Mouse (Mus musculus): Measurements from ENCODE around the gene Irx2. TPM values are rescaled to one million over a fixed set of nuclear protein-coding genes. Genes with fewer than 3 reads are reported as not detected.

Irx2 gene
- polyA plus RNA-seq (2017; shearing (Covaris generic)) = under 1 TPM in 1 of 2 experiments, not detected in 1; 0.15 TPM

DNA sequence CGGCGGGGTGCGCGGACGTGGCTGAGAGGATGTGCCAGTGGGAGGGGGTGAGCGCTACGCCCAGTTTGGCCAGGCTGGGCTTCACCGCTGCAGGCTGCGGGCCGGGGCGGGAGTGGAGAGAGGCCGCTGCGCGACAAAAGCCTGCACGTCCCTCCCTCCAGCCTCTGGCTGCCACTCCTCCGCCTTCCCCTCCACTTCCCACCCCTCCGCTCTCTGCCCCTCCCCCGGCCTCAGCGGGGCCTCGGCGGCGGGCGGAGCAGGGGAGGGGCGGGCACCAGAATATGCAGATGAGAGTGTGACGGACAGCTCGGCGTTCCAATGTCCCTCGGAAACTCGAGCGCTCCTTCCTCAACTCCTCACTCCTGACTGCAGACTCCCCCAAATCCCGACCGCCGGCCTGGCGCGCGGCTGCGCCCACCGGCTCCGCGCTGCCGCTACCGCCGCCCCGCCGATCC is at the start of gene Irx2:
Gene Irx2 (plus strand): TSS at position 359 of the 455 bp plus-strand sequence.

Measured in activated CD4-positive, CD25-positive, alpha-beta regulatory T cell (primary cell).